Mouse (Mus musculus): Measurements from ENCODE around the gene Neurl1a.

DNA sequence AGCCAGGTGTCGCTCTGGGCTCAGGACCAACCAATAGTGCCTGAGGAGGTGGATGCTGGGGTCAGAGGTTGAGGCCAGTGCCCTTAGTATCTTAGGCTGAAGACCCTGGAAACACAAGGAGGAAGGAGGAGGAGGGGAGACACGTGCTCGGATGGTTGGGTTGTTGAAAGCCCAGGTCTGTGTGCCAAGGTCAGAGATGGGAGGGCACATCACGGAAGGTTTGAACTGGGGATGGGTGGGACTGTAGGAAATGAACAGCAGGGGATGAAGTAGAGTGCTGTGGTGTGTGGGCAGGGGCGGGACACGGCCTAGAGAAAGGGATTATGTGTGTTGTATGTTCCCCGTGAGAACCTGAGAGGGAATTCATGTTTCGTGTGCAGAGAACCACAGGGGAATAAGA, 5.6 kb downstream of the Neurl1a start:
- TF ChIP-seq POLR2A (IDR thresholded peaks at IDR 0.05; ENCODE audit: control insufficient read depth in 1 of 2, insufficient read depth in 1 of 2, low read depth in 1 of 2, low read length in 2 of 2, poor library complexity in 1 of 2) (no peak), EP300 (IDR thresholded peaks at IDR 0.05; ENCODE audit: low read depth in 1 of 2, low read length in 2 of 2) (no peak), ZNF384 (IDR thresholded peaks at IDR 0.05; ENCODE audit: low read depth, low read length) (no peak), CTCF (IDR thresholded peaks at IDR 0.05 in 2 of 3, conservative IDR thresholded peaks at IDR 0.05 in 1 of 3; ENCODE audit: control insufficient read depth in 1 of 3, insufficient read depth in 1 of 3, low read depth in 2 of 3, low read length in 3 of 3, poor library complexity in 1 of 3, severe bottlenecking in 1 of 3) (no peak), ELF1 (IDR thresholded peaks at IDR 0.05; ENCODE audit: low read depth, low read length) (no peak), SMC3 (IDR thresholded peaks at IDR 0.05; ENCODE audit: low read depth, low read length) (no peak), MAZ (IDR thresholded peaks at IDR 0.05; ENCODE audit: low read depth, low read length) (no peak), MYB (IDR thresholded peaks at IDR 0.05; ENCODE audit: low read depth, low read length) (no peak), KAT2A (conservative IDR thresholded peaks at IDR 0.05; ENCODE audit: low read depth, low read length) (no peak), RAD21 (IDR thresholded peaks at IDR 0.05; ENCODE audit: low read depth, low read length) (no peak), TCF12 (IDR thresholded peaks at IDR 0.05; ENCODE audit: low read depth, low read length) (no peak), USF1 (IDR thresholded peaks at IDR 0.05; ENCODE audit: low read depth, low read length) (no peak)

All from MEL (cell line).